Mouse (Mus musculus) adrenal gland, adult 2 months (tissue): Measurements from ENCODE around the gene Ncbp2. TPM values are rescaled to one million over a fixed set of nuclear protein-coding genes. Genes with fewer than 3 reads are reported as not detected.
"Not testable (repeated sequence)": the region's sequence is repeated elsewhere in the genome, so short reads cannot be mapped to it uniquely, and the experiment has no call there.

Source experiments
- DNase-seq: peaks from one replicate; pipeline ENCODE4 v3.0.0; 2021
- polyA plus RNA-seq: library from polyadenylated mRNA; depleted of rRNA; stranded (reverse); fragments of >200 nt; gene quantifications from 2 replicates; pipeline ENCODE4 v1.2.3, GENCODE M21; 2012
- total RNA-seq, 2 experiments: library from RNA; stranded (reverse); gene quantifications; 2 replicates each; pipeline ENCODE4 v1.2.3; 2021

The Ncbp2 gene
- total and polyA plus RNA-seq, 3 experiments, result 6.0 to 54.0 (median 45.1) TPM

DNA sequence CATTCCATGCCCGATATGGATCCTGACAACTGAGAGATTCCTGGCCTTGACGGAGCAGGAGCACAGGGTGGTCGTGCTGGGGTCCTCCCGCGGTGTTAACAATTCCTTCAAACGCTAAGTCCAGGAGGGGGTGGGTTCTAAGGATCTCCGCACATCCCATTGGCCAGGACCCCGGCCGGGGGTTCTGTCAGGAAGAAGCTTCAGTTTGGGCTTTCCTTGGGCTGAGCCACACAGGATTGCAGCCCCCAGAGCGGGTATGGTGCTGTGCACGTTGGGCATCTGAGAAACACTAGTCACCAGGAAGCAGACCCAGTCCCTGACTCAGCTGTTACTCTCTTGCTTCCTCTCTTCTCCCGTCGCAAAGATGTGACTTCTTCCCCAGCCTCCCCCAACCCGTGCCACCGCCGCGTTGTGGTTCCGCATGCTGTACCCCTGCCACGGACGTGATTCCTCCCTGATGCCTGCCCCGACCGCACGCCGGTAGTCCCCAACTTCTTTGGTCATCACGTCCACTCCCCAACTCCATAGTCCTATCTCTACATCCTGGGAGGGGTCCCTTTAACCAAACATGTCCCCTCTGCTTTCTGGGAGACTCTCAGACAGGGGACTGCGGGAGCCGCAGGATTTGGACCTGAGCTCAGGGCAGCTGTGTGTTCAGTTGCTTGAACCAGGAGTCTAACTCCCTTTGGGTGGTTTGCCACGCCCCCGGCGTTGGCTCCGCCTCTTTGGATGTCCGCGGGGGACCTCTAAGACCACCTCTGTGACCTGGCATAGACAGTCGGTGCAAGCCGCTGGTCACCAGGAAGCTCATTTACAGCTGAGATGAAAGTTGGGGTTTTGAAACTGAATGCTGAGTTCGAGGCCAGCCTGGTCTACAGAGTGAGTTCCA, 13.0 kb upstream of the Ncbp2 start:
- DNase-seq, result no peak

DNA sequence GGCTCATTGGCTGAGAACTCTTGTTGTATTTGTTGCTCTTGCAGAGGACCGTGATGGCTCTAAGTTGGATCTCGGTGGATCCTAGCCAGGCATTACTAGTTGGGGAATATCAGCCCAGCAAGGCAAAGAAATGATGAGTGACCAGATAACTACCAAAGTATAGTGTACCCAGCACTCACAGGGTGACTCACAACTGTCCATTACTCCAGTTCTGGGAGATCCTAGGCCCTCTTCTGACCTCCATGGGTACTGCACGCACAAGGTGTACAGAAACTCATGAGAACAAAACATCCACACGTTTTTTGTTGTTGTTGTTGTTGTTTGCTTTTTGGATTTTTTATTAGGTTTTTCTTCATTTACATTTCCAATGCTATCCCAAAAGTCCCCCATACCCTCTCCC, 11.7 kb upstream of the Ncbp2 start:
- DNase-seq, result no peak

DNA sequence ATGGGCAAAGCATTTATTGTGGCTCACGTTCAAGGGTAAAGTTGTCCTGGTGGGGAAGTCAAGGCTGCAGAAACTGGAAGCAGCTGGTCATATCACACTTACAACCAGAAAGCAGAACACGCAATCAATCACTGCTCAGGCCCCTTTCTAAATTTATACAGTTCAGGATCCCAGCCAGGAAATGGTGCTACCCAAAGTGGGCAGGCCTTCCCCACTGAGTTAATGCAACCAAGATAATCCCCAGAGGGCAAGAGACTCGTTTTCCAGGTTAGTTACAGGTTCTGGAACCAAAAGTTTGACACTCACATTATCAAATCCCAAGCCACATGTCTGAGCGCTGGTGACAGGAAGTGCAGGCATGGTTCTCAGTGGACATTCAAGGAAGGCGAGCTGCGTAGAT, 9.5 kb upstream of the Ncbp2 start:
- no peak for DNase-seq

DNA sequence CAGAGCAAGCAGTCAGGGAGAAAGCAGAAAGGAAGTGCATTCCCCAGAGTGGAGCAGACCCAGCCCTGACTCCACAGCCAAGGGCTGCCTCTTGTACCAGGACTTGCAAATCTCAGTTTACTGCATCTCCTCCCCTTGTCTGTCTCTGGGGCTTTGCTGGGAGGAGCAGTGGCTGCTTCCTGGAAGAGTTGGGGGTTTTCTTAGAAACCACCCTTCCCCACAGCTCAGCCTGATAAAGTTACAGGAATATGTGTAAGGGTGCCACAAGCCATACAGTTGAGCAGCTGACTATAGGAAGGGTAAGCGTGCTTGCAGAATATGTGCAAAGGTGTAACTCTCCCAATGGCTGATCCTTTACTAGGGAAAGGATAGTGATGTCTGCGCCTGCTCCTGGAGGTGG, 7.7 kb upstream of the Ncbp2 start:
- DNase-seq, result no peak

DNA sequence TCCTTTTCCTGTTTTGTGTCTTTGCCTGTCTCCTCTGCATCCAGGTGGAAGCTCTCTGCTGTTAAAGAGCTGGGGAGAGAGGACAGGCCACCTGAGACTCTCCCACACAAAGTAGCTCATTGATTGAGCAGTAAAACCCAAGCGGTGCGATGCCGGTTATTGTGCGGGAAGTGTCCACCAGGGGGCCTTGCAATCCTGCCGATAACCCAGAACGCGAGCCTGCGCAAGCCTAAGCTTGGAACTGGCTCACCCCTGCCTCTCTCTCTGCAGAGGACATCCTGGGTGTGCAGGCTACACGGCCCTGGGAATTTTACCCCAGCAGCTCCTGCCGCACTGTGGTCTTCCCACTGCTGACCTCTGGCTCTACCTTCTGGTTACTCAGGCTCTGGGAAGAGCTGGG, 4.3 kb upstream of the Ncbp2 start:
- peak; percentile 77 for DNase-seq

DNA sequence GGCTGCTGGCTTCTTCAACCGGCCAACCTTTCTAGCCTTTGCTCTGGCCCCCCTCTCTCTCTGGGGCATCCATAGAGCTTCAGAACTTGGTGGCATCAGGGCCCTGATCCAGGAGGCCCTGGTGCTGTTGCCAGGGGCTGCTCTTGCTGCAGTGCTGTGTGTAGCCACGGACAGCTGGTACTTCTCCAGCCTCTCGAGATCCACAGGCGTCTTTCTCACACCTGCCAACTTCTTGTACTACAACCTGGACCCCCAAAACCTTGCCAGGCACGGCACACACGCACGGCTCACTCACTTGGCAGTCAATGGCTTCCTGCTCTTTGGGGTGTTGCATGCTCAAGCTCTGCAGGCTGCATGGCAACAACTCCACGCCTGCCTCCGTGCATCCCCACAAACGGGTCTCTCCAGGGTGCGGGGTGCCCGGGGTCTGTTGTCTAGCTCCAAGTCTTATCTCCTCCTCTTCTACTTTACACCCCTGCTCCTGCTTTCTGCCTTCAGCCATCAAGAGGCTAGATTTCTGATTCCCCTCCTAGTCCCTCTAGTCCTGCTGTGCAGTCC, 3.5 kb upstream of the Ncbp2 start:
- DNase-seq, result no peak

DNA sequence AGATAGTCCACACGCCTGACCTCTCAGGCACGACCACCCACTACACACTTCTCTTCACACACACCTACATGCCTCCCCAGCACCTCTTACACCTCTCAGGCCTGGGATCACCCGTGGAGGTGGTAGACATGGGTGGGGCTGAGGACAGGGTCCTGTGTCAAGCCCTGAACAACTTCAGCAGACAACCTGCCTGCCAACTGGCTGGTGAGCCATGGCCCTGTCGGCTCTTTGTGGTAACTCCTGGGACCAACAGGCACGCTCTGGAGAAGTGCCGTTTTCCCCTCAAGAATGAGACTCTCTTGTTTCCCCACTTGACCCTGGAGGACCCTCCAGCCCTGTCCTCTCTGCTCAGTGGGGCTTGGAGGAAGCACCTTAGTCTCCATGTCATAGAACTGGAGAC, 2.9 kb upstream of the Ncbp2 start:
- no peak for DNase-seq

DNA sequence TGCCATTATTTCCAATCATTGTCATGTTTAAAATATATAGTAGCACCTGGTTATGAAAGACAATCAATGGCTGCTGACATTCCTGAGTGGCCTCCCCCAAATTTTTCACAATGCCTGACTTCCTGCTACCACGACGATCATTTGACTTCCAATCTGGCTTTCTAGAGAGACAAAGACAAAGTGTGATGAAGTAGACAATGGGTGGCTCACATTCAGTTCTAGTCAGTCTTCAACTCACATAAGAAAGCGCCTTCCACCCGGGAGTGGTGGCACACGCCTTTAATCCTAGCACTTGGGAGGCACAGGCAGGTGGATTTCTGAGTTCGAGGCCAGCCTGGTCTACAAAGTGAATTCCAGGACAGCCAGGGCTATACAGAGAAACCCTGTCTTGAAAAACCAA, 2.3 kb upstream of the Ncbp2 start:
- not testable (repeated sequence) for DNase-seq

DNA sequence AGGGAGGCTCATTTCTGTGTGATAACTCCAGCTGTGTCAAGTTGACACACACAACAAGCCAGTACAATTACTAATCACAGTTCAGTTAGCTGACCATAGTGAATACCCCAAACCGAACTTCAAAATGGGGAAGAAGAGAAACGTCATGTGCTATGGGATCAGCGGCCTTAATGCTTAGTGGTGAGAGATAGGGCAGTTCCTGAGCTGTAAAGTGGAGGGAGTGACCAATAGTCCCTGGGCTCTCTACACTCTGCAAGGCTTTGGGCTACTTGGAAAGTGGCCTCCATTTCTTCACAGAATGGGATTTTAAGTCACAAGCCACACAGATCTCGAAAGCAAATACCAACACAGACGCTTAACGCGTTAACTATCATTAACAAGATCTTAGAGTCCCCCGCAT, 980 bp upstream of the Ncbp2 start:
- no peak for DNase-seq

DNA sequence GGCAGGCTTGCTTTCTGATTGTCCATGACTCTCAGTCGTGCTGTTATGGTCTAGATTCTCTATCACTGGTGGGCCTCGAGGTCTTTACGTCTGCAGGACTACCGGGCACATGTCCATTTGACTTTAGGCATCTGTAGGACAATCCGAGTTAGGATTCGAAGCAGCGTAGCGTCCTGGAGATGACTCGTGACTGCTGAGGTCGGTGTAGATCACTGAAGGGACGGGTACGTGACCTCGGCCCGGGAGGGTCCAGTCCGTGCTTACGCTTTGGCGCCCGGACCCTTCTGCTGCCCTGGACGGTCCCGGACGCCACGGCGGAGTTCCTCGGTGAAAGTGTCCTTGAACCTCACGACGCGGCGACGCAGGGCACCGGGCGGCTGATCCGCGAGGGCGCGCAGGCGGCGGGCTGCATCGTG, 404 bp upstream of the Ncbp2 start:
- DNase-seq, result no peak

DNA sequence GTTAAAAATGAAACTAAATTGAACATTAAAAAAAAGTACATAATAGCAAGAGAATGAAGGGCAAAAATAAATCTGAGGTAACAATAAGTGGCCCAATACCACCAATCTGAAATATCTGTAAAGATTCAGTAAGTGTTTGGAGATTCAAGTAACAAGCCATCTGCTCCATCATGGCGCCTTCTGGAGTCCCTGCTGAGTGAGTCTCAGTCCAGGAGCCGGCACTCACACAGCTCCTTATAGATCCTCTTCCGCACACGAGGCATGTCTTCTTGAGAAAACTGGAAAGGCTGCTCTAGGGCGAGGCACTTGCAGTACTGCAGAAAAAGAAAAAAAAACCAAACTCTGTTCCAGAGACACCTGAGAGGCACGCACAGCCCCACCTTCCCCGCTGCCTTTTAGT, 14.9 kb downstream of the Ncbp2 start:
- DNase-seq, result no peak

DNA sequence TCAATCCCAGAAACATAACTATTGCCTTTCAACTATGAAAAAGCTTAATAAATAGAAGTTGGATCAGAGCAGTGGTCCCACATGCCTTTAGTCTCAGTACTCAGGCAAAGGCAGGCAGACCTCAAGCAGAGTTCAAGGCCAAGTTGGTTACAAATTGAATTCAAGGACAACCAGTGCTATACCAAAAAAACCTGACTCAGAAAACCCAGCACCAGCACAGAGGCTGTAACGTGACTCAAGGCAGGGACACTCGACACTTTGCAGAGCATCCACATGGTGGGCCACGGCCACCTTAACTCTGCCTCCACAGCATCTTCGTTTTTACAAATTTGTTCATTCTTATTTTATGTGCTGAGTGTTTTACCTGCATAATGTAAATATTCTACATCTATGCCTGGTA, 26.9 kb downstream of the Ncbp2 start:
- DNase-seq, result peak; percentile 38

DNA sequence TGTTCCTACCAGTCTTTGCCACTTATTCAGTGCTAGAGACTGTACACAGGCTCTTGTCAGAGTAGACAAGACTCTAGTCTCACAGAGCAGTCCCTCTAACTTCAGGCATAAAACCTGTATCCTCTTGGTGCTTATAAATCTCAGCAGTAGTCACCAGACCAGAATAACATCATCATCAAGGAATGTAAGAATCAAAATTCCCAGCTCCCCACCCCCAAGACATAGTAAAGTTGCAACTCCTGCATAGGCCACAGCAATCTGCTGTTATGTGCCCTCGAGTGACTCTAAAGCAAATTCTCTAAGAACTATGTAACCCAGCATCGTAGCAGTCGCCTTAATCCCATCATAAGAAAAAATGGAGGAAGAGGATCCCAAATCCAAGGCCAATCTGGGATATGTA, 31.2 kb downstream of the Ncbp2 start:
- DNase-seq, result no peak

DNA sequence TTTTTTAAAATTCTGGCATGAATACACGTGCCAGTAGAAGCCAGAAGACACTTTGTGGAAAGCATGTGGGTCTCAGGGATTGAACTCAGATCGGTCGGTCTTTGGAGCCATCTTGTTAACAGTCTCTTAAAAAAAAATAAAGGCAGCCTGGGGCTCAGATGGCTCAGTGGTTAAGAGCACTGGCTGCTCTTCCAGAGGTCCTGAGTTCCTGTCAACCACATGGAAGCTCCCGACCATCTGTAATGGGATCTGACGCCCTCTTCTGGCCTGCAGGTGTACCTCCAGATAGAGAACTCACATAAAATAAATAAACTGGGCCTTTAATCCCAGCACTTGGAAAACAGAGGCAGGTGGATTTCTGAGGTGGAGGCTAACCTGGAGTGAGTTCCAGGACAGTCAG, 32.6 kb downstream of the Ncbp2 start:
- DNase-seq, result no peak

DNA sequence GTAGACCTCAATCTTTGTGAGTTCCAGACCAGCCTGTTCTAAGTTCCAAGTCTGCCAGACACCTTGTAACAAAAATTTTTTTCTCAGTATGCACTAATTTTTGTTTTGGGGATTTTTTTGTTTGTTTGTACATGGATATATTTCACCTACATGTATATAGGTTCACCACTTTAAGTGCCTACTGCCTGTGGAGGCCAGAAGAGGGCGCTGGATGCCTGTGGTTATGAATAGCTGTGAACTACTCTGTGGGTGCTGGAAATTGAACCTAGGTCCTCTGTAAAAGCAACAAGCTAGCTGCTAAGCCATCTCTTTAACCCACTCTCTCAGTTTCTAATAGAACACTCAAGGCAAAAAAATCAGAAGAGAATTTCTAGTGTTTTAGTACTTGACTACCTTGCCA, 43.7 kb downstream of the Ncbp2 start:
- DNase-seq, result no peak

DNA sequence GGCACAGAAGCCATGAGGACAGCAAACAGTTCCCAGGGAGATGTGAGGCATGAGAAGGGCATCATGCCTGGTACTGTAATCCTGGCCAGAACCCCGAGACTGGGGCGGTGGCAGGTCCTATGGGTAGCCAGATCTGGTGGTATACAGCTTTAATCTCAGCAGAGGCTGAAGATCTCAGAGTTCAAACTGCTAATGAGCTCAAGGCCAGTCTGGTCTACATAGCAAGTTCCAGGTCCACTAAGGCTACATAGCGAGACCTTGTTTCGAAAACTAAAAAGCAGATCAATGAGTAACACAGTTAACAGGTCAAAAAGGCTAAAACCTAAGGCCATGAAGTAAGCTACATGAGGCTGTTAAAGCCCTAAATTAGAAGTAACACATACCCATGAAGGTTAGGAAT, 44.9 kb downstream of the Ncbp2 start:
- peak; percentile 18 for DNase-seq

DNA sequence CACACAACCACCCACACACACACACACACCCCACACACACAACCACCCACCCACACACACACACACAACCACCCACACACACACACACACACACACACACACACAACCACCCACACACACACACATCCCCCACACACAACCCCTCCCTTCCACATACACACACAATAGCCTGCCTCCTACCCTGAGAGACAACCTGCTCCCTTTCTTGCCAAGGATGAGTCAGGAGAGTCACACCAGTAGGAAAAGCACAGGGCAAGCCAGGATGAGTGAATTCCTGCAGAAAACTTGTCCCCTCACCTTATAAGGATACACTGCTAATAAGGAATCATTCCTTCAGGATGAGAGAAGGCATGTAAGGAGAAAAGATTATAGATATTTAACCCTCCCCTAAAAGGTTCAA, 45.6 kb downstream of the Ncbp2 start:
- DNase-seq, result peak; percentile 14

DNA sequence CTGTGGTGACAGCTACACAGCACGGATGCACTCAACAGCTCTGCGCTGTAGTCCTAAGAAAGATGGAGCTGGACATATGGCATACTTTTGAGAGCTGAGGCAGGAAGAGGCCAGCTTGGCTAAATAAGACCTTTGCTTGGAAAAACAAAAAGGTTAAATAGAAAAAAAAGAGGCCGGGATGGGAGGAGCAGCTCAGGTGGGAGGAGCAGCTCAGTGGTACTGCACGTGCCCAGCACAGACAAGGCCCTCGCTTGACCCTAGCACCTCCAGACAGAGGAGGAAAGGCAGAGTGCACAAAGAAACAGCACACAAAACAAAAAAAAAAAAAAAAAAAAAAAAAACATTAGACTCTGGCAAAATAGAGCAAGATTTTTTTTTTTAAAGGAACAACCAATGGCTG, 48.1 kb downstream of the Ncbp2 start:
- no peak for DNase-seq

DNA sequence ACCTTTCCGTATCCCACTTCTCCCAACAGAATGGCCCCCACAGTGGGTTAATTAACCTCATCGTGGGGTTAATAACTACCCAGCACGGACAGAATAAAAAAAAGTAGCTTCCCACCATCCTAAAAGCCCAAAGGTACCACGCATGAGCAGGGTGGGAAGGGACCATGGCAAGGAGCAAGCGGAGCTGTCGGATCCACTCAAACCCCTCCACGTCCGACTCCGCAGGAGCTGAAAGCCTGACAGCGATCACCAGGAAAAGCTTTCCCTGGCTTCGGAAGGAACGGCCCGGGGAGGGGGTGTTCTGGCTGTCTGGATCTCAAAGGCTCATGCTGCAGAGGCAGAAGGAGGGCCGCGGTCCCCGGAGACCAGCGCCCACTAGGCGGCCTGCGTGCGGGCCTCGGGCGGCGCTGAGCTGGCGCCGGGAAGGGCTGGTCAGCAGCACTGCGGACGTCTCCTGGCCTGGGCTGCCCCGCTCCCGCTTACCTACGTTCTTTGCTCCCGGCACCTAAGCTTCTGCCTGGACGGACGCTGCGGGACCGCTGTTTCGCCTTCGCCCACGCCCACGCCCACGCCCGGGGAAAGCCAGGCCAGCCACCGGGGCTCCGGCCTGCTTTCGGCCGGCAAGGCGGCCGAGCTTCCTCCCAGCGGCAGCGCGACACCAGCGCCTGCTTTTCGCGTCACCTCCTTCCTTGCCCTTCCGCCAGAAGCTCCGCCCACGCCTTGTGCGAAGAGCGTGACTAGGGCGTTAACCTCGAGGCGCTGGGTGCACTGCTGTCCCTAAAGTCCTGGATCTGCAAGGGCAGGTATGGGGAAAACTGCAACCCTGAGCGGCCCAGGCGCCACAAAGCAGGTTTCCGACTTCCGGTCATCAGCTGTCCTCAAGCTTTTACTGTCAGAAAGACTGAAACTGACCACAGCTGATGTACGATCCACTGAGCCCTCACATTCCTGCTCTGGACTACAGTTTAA, 54.5 kb downstream of the Ncbp2 start, which contains the start of gene Senp5:
Gene Senp5 (minus strand): TSS at position 779 of the 969 bp plus-strand sequence.
- DNase-seq, result peak; percentile 96

DNA sequence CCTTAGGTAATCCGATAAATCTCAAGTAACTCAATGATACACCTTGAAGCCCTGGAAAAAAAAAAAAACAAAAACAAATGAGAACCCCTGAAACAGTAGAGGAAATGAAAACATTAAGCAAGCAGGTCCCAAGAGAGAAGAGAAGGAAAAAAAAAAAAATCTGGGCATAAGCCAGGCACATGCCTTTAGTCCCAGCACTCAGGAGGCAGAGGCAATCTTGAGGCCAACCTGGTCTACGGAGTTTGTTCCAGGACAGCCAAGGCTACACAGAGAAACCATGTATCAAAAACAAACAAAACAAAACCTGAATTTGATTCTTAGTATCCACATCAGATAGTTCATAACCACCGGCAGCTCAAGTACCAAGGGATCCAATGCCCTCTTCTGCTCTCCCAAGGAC, 56.4 kb downstream of the Ncbp2 start:
- DNase-seq, result no peak

DNA sequence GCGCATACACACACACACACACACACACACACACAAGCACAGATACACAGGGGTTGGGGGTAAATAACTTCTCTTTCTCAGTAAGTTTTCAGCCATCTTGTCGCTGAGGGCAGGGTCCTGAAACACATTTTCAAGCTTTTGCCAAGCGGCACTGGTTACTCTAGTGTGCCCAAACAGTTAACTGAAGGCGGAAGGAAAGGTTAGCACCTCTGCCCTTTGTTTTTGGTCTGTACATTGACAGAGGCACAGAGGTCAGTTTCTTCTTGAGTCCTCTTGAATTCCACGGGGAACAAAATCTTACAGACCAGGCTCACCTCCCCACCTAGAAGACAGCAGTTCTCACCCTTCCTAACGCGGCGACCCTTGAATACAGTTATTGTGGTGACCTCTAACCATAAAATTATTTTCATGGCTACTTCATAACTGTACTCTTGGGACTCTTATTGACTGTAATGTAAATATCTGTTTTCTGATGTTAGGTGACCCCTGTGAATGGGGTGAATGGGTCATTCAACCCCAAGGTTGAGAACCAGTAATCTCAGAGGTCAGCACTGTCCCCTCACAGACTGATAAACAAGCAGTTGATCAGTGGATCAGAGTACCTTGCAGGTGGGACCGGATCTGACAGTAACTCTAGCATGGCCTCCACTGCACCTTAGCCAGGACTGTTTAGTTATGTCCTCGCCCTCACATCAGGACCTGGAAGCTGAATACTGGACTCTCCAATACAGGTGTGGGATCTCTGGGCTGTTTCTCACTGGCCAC, 60.4 kb downstream of the Ncbp2 start:
- DNase-seq, result no peak

DNA sequence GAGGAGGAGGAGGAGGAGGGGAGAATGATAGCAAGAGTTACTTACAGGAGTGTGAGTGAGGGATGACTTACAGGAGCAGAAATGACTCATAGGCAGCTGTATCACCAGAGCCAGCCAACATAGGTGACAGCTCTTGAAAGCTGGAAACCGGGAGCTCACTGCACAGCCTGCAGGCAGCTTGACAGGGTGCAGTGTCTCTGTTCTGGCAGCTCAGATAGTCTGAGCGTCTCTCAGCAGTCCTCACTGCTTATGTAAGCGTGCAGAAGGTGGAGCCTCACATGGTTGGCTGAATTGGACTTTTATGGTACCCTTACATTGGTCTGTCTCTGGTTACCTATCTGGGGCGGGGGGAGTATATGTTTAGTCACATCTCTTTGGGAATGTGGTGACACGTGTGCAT, 61.6 kb downstream of the Ncbp2 start:
- DNase-seq, result peak; percentile 44
